Mouse (Mus musculus): ENCODE data around the gene Swap70.

DNA sequence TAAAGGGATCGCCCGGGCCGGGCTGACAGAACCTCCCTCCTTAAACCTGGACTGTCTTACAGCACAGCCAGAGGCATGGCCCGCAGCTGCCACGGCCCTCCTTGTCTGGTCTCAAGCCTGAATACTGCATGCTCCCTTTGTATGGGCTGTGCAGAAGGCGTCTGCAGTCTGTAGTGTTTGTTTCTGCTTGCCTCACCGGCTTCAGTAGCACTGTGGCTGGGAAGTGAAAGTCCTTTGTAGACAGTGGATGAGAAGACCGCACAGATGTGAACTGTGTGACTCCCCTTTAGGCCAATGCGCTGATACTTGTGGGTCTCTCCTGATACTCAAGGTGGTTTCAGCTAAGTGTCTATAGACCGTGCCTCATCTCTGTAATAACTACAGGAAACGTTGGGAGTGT, 61.3 kb downstream of the Swap70 start:
- TF ChIP-seq CTCF (IDR thresholded peaks at IDR 0.05; ENCODE audit: low read depth, low read length) (no peak), POLR2A (IDR thresholded peaks at IDR 0.05; ENCODE audit: extremely low read depth, insufficient read depth, low read length) (no peak)

All from liver, adult 2 months (tissue).